Mouse (Mus musculus) forebrain, embryonic 16.5 days (tissue): ENCODE data around the gene Usp25. TPM values are rescaled to one million over a fixed set of nuclear protein-coding genes. Genes with fewer than 3 reads are reported as not detected.

ENCODE experiments used
- ATAC-seq: fragments of 200-750 bp; cut with Nextera tagmentation; 2 replicates; pipeline ENCODE4 v1.8.0; 2017; ENCODE audit warnings: mild to moderate bottlenecking, moderate library complexity
- H3K27ac ChIP-seq: fragments of 300-500 bp; sonication (generic); 2 replicates; pipeline ENCODE4 v1.5.1; 2014; ENCODE audit warnings: low read length, control low read depth
- H3K27me3 ChIP-seq: fragments of 300-500 bp; sonication (generic); replicated peaks from 2 replicates; pipeline ENCODE4 v1.6.1; 2014; ENCODE audit warnings: low read length; ENCODE audit not compliant: control insufficient read depth, insufficient read depth
- H3K36me3 ChIP-seq: fragments of 300-500 bp; sonication (generic); 2 replicates; pipeline ENCODE4 v1.6.1; 2014; ENCODE audit not compliant: control insufficient read depth, insufficient read depth
- H3K4me1 ChIP-seq: fragments of 300-500 bp; sonication (generic); replicated peaks from 2 replicates; pipeline ENCODE4 v1.6.1; 2014; ENCODE audit warnings: low read length; ENCODE audit not compliant: control insufficient read depth, insufficient read depth
- H3K4me2 ChIP-seq: fragments of 300-500 bp; sonication (generic); 2 replicates; pipeline ENCODE4 v1.6.1; 2014; ENCODE audit warnings: mild to moderate bottlenecking, low read length, control low read depth
- H3K4me3 ChIP-seq: fragments of 300-500 bp; sonication (generic); replicated peaks from 2 replicates; pipeline ENCODE4 v1.5.1; 2014; ENCODE audit warnings: mild to moderate bottlenecking, low read length, control low read depth
- H3K9ac ChIP-seq: fragments of 300-500 bp; sonication (generic); replicated peaks from 2 replicates; pipeline ENCODE4 v1.6.1; 2014; ENCODE audit warnings: low read depth, low read length, control low read depth
- H3K9me3 ChIP-seq: fragments of 300-500 bp; sonication (generic); 2 replicates; pipeline ENCODE4 v1.6.1; 2016; ENCODE audit warnings: low read length; ENCODE audit not compliant: control insufficient read depth
- WGBS: fragments of 180-500 bp; shearing (Covaris S2); extraction: QIAGEN DNeasy Blood & Tissue Kit; methylation state at CpG from one replicate; pipeline ENCODE4 v1.1.7; 2014; 5-methylcytosine and 5-hydroxymethylcytosine counted together
- polyA plus RNA-seq: library from polyadenylated mRNA; unstranded; fragments of >200 nt; fragmentation: Nextera tagmentation; extraction: Ambion mirVana; gene quantifications from 2 replicates; pipeline ENCODE4 v1.2.1, GENCODE M21; 2015

Gene Usp25
- polyA plus RNA-seq, 1 experiment from 2014 or later: 10.9 TPM

- H3K9me3 ChIP-seq: peaks cover 7% of the 10 kb centered on the region
- WGBS: 69% methylated on average over 10 of the region's 10 CpGs
- no peak overlapping the region for H3K4me3 ChIP-seq
- no peaks in the 10 kb centered on the region for H3K27me3 ChIP-seq
- no peak overlapping the region for H3K4me2 ChIP-seq
- H3K36me3 ChIP-seq: peaks cover 3% of the 10 kb centered on the region
- ATAC-seq: 0 out of 2 replicates have a peak, but pooled peaks have one; percentile 28
- no peak overlapping the region for H3K9ac ChIP-seq
- H3K4me1 ChIP-seq: peaks cover 18% of the 10 kb centered on the region
- no peak overlapping the region for H3K27ac ChIP-seq
These were observed 15.3 kb downstream of the Usp25 start for GRCm38 (mm10) chr16:77028687-77029417.

DNA sequence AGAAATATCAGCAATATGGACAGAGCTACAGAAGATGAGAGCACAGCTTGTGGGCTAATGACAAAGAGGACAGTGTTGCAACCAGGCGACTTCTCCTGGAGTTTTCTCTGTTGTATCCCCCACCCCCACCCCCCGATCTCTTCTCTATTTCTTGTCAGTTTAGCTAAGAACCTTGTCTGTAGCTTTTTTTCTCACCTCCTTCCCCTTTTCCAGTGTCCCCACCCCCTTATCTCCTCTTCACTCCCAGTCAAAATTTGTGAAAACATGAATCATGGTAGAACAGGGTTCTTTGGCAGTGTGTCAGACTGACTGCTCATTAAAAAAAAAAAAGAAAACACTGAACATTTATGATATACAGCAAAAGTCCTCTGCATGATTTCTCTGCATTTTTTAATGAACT, 16.9 kb downstream of the Usp25 start:
- Histone ChIP-seq H3K9ac (no peak overlapping the region), H3K4me2 (no peak overlapping the region), H3K36me3 (no peaks in the 10 kb centered on the region), H3K4me1 (peaks cover 18% of the 10 kb centered on the region), H3K27me3 (no peaks in the 10 kb centered on the region), H3K27ac (no peak overlapping the region), H3K9me3 (no peaks in the 10 kb centered on the region), H3K4me3 (no peak overlapping the region)
- no peak for ATAC-seq
- 54% methylated on average over 2 of the region's 2 CpGs for WGBS

DNA sequence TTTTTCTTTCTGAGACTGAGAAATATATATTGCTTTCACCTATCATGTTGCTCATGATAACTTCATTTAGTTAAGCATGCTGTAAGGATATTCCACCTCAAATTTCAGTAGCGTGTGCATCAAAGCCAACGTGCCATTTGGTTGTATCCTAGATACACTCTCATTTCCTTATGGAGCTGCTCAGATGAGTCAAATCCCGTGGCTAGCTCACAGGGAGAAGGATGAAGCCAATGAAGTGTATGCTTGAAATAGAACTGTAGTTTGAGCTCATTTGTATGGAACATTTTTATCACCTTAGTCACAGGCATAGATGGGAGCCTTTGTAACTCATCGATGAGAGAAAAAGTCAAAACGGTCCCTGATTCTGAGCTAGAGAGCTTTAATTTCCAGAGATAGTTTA, 20.8 kb downstream of the Usp25 start:
- WGBS: 84% methylated on average over 5 of the region's 5 CpGs
- no peak for ATAC-seq
- no peaks in the 10 kb centered on the region for H3K9me3 ChIP-seq

DNA sequence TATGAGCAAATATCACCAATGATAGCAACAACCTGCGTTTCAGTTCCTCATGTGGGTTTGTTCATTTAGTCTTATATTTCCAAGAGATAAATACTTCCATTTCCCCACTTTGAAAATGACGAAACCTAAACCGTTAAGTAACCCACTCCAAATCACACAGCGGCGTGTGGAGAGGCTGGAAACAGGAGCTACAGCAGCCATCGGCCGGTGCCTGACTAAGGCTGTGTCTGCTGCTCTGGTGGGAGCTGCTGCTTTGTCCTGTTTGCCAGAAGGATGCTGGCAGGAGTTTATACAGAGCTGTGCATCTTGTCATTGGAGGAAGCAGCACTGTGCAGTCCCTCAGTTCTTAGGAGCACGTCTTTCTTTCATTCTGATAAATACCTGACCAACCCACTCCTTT, 21.2 kb downstream of the Usp25 start:
- WGBS: 77% methylated on average over 8 of the region's 8 CpGs
- Histone ChIP-seq H3K27ac (no peak overlapping the region), H3K36me3 (0 out of 2 replicates have a peak, but pooled peaks cover 2% of the 10 kb centered on the region), H3K9ac (no peak overlapping the region), H3K4me3 (no peak overlapping the region), H3K4me1 (peaks cover 9% of the 10 kb centered on the region), H3K27me3 (no peaks in the 10 kb centered on the region), H3K9me3 (no peaks in the 10 kb centered on the region), H3K4me2 (no peak overlapping the region)
- peak; percentile 68; the same call in 1 of the 2 replicates for ATAC-seq

More for the DNA sequence above, 20.8 kb downstream of the Usp25 start:
- H3K4me3 ChIP-seq: no peak overlapping the region
- H3K27me3 ChIP-seq: no peaks in the 10 kb centered on the region
- no peak overlapping the region for H3K27ac ChIP-seq
- no peak overlapping the region for H3K4me2 ChIP-seq
- H3K9ac ChIP-seq: no peak overlapping the region
- H3K4me1 ChIP-seq: peaks cover 9% of the 10 kb centered on the region
- 0 out of 2 replicates have a peak, but pooled peaks cover 2% of the 10 kb centered on the region for H3K36me3 ChIP-seq

- Histone ChIP-seq H3K27ac (no peak overlapping the region), H3K36me3 (0 out of 2 replicates have a peak, but pooled peaks cover 2% of the 10 kb centered on the region), H3K4me1 (no peaks in the 10 kb centered on the region), H3K9ac (no peak overlapping the region), H3K9me3 (no peaks in the 10 kb centered on the region), H3K4me2 (no peak overlapping the region), H3K4me3 (no peak overlapping the region), H3K27me3 (no peaks in the 10 kb centered on the region)
- WGBS: 91% methylated on average over 5 of the region's 5 CpGs
- no peak for ATAC-seq
These were observed 28.1 kb downstream of the Usp25 start for GRCm38 (mm10) chr16:77041573-77041972.

GRCm38 (mm10) chr16:77043499-77043898, 30.0 kb downstream of the Usp25 start:
- ATAC-seq: no peak
- H3K27me3 ChIP-seq: no peaks in the 10 kb centered on the region
- WGBS: 87% methylated on average over 5 of the region's 5 CpGs
- H3K4me1 ChIP-seq: no peaks in the 10 kb centered on the region
- H3K27ac ChIP-seq: no peak overlapping the region
- H3K4me2 ChIP-seq: no peak overlapping the region
- no peaks in the 10 kb centered on the region for H3K9me3 ChIP-seq
- H3K4me3 ChIP-seq: no peak overlapping the region
- 0 out of 2 replicates have a peak, but pooled peaks cover 2% of the 10 kb centered on the region for H3K36me3 ChIP-seq
- no peak overlapping the region for H3K9ac ChIP-seq

- Histone ChIP-seq H3K27me3 (no peaks in the 10 kb centered on the region), H3K9me3 (no peaks in the 10 kb centered on the region), H3K4me3 (no peak overlapping the region), H3K36me3 (no peaks in the 10 kb centered on the region; the same call in 1 of the 2 replicates), H3K4me2 (no peak overlapping the region), H3K27ac (no peak overlapping the region), H3K4me1 (no peaks in the 10 kb centered on the region), H3K9ac (no peak overlapping the region)
- WGBS: 98% methylated on average over 2 of the region's 2 CpGs
- ATAC-seq: no peak
These were observed 40.7 kb downstream of the Usp25 start for GRCm38 (mm10) chr16:77054184-77054583.

DNA sequence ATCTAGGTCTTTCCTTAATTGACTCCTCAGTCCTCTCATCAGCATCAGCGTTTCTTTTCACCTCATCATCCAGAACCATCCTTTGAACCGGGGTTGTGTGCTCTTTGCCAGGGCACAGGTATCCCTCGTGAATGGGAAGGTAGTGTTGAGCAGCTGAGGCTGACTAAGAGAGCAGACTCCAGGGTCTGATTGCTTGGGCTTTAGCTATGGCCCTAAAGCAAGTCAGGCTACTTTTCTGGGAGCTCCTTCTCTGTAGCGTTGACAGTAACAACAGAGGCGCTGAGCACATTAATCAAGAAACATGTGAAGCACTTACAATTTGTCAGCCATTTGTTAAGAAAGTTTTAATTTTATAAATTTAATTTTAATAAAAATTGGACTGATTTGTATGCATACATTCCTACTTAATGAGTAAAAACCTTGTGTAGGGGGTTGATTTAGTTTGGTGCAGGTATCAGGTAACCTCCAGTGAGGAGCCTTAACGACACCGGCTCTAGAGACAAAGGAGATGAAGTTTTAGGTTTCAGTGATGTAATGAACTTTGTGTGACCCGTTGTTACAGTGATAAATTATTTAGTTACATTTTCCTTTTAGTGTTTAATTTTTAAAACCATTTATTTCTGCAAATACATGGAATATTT, 42.1 kb downstream of the Usp25 start:
- no peak for ATAC-seq
- H3K4me1 ChIP-seq: no peaks in the 10 kb centered on the region
- H3K27me3 ChIP-seq: no peaks in the 10 kb centered on the region
- H3K4me2 ChIP-seq: no peak overlapping the region
- no peak overlapping the region for H3K4me3 ChIP-seq
- 80% methylated on average over 8 of the region's 8 CpGs for WGBS
- no peak overlapping the region for H3K27ac ChIP-seq
- no peak overlapping the region for H3K9ac ChIP-seq
- no peaks in the 10 kb centered on the region for H3K9me3 ChIP-seq
- no peaks in the 10 kb centered on the region; the same call in 1 of the 2 replicates for H3K36me3 ChIP-seq

DNA sequence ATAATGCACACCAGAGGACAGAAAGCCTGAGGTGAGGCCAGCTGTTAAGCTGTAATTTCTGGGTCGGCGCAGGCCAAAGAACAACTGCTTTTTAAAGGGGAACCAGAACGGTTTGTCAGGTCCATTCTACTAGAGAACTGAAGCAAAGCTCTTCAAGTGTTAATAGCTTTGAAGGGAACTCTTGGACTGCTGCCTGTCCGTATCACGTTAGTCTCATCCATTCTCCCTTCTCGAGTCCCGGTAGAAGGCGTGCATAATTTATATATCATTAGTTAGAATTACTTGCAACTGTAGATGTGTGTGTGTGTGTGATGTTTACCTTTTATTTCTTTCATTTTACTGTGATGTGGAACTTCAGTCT, 42.6 kb downstream of the Usp25 start:
- Histone ChIP-seq H3K27ac (no peak overlapping the region), H3K9me3 (no peaks in the 10 kb centered on the region), H3K27me3 (no peaks in the 10 kb centered on the region), H3K36me3 (no peaks in the 10 kb centered on the region; the same call in 1 of the 2 replicates), H3K9ac (no peak overlapping the region), H3K4me1 (no peaks in the 10 kb centered on the region), H3K4me3 (no peak overlapping the region), H3K4me2 (no peak overlapping the region)
- no peak for ATAC-seq
- WGBS: 34% methylated on average over 8 of the region's 8 CpGs
